ENCODE assay signal across 18 mouse cellular contexts in genomic region chr4:55594699-55595098, GRCm38 (mm10).
"Had no signal": no experiment of that assay in that cellular context is flagged by ENCODE, and none has a peak within 500 bp of the region (broad histone marks: within the 10 kb centered on the region; RNA-seq: fewer than 3 reads in every experiment).

No protein-coding gene starts in this region.

- DNase-seq: lung, adult 18-20 months; lung, embryonic 14.5 days; lung, postnatal 10 days; lung, postnatal 4 days; midbrain, embryonic 14.5 days; retina, postnatal 1 day; right cerebral cortex, postnatal 25 days; right cerebral cortex, postnatal 4 days; spleen, adult 18-20 months; thymus, adult 18-20 months; thymus, postnatal 14 days; thymus, postnatal 36 days had no signal

- H3K4me2 ChIP-seq: lung, embryonic 14.5 days; midbrain, embryonic 12.5 days; neural tube, embryonic 13.5 days; neural tube, embryonic 15.5 days had no signal

- H3K9ac ChIP-seq: lung, embryonic 14.5 days; midbrain, embryonic 12.5 days; neural tube, embryonic 13.5 days; neural tube, embryonic 15.5 days had no signal

- H3K27ac ChIP-seq: midbrain, embryonic 10.5 days; midbrain, embryonic 12.5 days; neural tube, embryonic 13.5 days; neural tube, embryonic 15.5 days had no signal

- H3K9me3 ChIP-seq: midbrain, embryonic 10.5 days; midbrain, embryonic 12.5 days; neural tube, embryonic 13.5 days; neural tube, embryonic 15.5 days had no signal

- H3K4me3 ChIP-seq: midbrain, embryonic 10.5 days; midbrain, embryonic 12.5 days; myocyte; neural tube, embryonic 13.5 days; neural tube, embryonic 15.5 days had no signal

- H3K36me3 ChIP-seq: midbrain, embryonic 10.5 days; midbrain, embryonic 12.5 days; neural tube, embryonic 13.5 days; neural tube, embryonic 15.5 days had no signal

- ATAC-seq: midbrain, embryonic 16.5 days had no signal

- H3K27me3 ChIP-seq: midbrain, embryonic 12.5 days; neural tube, embryonic 13.5 days; neural tube, embryonic 15.5 days had no signal
